Mouse (Mus musculus) right cerebral cortex, postnatal 4 days (tissue): Measurements from ENCODE around the gene Arhgef25.

Experiments used
- DNase-seq: peaks from one replicate; pipeline ENCODE4 v3.0.0-alpha.2; 2022

Arhgef25 gene

DNA sequence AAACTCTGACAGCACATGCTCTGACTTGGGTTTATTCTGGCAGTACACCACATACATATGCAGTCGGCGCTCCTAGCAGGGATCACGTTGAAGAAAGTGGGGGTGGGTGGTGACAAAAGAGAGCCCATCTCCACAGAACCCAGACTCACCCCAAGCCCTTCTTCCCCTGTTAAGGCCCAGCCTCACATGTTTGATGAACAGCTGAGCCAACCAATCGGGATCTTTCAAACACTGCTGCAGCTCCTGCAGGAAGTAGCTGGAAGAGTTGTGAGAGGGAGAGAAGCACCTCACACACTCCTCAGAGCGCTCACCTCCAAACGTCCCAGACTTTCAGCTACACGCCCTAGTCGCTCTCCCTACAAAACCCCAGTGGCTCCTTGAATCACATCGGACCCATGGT, 4.8 kb downstream of the Arhgef25 start:
- peak; percentile 56 for DNase-seq

DNA sequence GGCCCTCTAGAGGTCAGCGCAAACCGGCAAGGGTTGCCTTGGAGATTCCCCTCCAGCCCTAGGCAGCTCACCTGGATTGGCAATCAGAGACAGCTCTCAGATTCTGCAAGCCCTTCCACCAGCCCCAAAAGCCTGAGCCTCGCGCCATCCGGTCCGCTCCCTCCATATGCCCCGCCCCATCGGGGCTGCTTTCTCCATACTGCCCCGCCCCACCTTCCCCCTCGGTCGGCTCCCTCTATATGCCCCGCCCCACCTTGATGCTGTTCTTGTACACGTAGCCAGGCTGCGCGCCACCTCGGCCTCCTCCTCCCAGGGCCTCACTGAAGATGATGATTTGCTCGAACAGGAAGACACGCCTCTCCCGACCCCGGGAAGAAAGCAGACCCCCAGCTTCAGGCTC, 6.1 kb downstream of the Arhgef25 start:
- no peak for DNase-seq

DNA sequence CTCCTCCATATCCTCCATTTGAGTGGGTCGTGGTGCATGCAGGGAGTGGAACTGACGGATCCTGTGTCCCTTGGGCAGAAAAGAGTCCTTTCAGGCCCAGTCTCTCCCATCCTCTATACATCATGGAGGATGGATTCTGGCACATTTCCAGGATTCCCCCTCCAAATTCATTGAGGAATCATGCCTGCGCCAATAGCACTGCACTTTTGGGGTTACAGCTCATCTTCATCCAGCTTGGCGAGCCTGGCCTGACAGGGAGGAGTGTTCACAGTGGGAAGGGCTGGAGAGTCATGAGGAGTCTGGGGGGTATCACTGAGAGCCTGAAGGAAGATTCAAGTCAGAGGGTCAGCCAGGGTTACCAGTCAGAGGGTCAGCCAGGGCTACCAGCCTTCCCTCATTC, 7.3 kb downstream of the Arhgef25 start:
- DNase-seq, result no peak

DNA sequence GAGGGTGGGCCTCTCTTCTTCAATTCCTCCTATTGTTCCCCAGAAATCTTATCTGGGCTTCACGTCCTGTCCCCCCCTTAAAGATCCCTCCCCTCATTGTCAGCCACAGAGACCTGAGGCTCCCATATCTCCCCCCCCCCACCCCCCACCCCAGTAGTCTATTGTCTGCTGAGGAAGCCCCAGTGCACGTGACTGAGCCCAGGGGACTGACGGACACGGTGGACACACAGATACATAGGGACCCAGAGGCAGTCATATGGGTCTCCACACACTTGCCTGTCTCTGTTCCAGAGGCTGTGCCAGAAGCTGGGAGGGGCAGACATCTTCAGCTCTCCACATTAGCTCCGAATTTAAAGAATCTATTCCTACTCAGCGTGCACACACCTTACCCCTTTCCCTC, 8.3 kb downstream of the Arhgef25 start:
- no peak for DNase-seq

DNA sequence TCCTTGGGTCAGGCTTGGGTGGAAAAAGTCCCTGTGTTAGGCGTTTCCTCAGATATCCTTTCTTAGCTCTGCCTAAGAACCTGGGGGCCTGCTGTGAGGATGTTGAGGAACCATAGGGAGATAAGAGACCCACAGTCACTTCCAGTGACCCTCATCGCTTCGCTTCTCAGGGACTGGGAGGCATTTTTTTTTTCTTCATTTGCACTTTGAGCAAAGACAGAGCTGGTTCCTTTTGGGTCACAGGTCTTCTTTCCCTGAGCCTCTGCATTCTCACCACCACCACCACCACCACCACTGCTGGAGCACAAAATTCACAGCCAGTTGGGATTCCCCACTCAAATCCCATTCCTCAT, 9.2 kb downstream of the Arhgef25 start:
- DNase-seq, result no peak

DNA sequence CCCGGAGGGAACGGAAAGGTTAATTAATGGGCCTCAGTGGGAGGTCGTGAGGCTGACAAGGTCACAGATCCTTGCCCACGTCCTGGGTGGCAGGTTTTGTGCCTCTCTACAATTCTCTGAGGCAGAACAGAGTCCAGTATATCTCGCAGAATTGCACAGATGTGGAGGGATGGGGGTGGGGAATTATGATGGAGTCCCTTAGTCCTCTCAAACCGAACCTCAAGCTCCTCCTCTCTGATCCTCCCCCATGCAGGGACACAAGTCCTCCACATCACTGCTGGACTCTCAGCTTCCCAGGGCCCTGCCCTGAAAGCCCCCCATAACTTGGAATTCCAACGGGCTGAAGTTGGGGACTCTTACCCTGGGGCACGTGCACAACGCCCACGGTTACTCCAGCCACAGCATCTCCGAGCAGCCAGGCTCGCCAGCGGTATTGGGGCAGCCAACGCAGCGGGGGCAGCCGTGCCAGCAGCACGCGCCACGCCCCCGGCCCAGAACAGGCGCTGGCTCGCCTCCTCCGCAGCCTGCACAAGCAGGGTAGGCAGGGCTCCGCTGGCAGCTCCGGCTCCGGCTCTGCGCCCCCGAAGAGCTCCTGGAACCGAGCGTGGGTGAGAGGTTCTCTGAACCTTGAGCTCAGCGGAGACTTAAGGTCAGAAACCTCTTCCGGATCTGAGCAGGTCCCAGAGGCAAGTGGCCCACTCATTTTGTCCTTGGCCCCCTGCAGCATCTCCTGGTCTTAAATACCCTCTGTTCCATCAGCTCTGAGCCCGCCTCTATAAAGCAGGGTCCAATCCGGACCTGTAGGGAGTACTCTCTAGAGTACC, 9.8 kb downstream of the Arhgef25 start, which contains the start of gene Slc26a10:
Slc26a10 (minus strand) TSS at position 775 of the 824 bp plus-strand sequence.
- DNase-seq, result no peak

DNA sequence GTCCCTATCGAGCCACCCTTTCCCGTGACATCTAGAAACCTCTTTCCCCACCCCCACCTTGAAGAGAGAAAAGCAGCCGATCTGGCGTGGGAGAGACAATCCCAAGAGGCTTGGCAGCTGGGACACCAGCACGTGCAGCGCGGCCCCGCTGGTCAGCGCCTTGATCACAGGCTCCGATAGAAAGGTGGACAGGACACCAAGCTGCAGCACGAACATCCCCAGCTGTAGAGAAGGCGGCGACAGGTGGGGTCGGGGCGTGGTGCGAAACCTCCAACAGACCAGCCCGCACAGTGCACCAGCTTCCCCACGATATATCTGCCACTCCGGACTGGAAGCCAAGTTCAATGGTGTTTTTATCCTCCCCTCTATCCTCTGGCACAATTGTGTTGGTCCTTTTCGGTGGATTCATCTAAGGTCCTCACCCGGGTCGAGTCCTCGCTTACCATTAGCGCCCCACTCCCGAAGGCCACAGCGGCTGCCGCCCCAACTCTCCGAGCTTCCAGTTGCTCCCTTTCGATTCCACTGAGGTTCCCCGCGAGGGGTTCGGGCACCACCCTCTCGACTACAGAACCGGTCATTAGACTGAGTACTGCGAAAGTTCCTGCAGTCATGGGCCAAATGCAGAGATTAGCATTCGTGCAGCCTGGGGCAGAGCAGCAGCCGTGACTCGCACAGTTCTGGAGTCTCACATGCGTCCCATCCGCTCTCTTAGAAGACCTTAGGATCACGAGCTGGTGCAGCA, 11.4 kb downstream of the Arhgef25 start:
- no peak for DNase-seq

DNA sequence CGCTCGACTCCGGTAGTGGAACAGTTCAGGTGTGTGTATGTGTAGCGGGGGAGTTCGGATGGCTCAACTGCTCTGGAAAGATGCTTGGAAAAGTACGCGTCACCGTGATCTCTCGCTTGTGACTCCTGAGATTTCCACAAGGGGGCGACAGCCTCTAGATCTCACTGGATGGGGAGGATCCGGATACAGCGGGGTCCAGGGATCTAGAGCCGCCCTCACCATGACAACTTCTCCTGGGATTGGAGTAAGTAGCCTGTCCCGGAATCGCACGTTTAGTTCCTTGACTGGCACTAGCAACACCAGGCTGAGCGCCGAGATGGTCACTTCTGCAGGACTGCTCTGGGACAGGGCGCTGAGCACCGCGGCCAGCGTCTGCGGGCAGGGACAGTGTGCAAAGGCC, 12.2 kb downstream of the Arhgef25 start:
- peak; percentile 78 for DNase-seq

DNA sequence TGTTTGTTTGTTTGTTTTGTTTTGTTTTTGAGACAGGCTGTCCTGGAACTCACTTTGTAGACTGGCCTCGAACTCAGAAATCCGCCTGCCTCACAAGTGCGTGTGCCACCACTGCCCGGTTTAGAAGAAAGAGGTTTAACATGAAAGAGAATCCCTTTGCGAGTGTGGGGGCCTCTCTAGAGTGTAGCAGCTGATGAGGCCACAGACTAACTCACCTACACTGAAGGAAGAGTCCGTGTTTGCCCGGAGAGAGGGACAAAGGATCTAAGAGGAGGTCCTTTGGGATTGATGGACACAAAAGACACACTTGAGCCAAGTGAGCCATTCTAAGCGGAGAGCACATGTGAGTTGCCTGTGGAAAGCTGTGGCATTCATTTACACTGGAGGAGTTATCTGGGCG, 12.6 kb downstream of the Arhgef25 start:
- no peak for DNase-seq

DNA sequence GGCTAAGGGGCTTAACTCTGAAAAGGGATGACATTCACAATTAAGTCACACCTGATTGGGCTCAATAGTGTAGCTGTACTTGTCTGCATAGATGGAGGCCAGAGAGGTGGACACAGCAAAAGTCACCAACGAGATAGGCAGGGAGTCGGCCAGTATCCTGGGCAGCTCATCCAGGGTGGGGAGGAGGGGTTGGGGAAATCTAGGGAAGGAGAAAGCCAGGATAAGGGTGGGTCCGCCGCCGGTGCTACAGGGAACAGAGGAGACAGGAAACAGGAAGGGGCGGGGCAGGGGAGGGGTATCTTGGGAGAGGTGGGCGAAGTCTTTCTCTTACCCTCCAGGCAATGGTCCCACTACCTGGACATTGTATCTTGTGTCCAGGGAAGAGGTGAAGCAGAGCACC, 13.1 kb downstream of the Arhgef25 start:
- DNase-seq, result no peak

DNA sequence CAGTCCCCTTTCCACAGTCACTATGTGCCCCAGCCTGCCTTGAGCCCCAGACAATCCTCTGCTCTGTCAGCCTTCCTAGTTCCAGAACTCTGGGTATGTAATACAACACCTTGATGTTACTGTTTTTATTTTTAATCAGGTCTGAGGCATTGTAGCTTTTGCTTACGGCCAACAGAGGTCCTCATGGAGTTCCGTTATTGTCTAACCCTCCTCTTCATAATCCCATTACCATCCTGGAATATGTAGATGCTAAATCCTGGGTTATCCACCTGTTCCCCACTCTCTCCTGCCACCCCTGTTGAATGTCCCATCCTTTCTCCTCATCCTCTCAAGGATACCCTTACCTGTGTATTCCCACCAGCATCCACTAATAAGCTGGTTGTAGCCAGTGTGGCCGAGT, 13.7 kb downstream of the Arhgef25 start:
- no peak for DNase-seq

DNA sequence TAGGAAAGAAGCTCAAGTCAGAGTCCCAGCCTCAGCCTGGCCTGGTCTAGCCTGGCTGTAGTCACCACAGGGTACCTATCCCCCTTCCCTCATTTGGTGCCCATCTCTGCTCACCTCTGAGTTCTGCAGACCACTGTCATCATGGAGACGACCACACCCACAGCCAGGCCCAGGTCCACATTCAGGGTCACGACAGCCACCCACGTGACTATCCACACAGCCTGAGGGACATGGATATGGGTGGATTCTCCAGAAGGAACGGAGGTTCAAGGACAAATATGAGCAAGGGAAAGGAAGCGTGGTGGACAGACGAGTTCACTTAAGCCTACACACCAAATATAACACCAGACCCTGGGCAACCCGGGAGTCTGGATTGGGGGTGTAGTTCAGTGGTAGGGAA, 15.7 kb downstream of the Arhgef25 start:
- no peak for DNase-seq

DNA sequence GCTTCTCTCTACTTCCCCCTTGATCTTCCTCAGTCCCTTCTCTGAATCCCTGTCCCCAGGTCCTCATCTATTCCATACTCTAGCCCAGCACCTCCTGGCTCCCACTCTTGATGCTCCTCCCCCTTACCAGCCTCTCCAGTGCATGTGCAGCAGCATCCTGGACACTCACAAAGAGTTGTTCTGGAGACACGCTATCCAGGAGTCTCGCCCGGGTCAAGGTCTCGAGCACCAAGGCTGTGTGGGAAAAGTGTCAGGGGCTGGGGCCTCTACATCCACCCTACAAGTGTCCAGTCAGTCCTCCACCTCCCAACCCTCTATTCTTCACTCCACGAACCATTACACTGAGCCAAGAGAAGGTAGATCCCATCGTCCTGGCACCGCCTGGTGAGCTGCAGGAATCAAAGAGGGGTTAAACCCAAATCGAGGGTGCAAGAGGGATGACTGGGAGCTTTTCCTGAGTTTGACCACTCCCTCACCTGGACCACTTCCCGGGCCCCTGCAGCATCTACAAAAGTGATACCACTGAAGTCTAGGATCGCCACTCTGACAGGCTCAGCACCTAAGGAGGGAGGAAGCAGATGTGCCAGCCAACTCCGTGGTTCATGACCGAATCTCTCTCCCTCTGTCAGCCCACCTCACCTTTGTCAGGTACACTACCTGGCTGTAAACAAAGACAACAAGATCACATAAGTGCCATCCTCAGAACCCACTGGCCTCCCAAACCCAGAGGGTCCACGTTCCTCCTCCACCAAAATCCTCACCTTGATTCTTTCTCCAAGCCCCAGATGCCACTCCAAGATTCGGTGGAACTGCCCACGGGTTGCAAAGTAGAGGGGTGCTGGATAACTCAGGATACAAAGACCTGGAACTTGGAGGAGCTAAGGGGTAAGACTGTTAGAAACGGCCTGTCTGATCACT, 16.5 kb downstream of the Arhgef25 start:
- DNase-seq, result peak; percentile 5

DNA sequence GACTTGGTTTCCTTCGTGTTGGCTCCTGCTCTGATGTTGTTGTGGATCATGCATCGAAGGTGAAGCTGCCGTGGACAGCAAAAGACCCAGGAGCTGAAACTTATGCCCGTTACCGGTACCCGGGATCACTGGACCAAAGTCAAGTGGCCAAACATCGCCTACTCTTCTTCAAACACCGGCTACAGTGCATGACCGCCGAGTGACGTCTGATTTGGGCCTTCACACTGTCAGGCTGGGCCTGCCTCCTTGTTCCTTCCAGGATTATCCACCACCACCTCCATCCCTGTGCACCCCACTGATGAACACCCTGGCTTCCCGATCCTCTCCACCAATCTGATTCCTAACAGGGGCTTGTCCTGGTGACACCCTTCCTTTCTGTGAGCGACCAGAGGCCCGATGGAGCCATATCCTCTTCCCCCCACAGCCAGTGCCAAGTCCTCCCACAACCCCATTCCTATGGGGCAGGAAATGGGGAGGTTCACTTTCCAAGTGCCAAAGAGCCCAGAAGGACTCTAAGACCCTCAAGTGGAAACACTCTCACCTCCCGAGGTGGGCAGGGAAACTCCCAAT, 18.2 kb downstream of the Arhgef25 start:
- DNase-seq, result no peak

DNA sequence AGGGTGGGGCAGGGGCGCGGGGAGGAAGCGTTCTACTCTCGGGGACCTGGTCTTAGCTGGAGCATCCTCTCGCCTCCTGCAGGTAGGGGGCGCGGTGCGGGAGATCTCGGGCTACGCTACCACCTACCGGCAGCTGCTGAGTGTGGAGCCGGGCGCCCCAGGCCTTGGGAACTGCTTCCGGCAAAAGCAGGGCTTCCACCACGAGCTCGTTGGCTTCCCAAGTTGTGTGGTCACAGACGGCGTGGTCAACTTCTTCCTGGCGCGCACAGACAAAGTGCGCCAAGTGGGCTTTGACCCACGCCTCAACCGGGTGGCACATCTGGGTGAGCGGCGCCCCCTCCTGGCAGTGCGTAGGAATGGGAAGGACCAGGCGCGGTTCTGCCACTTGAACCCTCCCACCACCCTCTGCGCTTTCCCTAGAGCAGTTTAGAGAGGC, 19.0 kb downstream of the Arhgef25 start:
- DNase-seq, result peak; percentile 72

DNA sequence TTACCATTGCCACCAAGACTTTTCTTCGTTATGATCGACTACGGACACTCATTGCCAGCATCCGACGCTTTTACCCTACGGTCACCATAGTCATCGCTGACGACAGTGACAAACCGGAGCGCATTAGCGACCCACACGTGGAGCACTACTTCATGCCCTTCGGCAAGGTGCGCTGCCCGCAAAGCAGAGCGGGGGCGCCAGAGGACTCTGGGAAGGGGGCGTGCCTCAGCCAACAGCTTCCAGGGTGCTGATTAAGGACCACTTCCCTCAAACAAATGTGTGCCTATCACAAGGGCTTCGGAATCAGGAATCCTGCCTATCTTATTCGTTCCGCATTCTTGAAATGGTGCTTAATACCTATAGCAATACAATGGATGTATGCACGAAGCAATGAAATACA, 19.9 kb downstream of the Arhgef25 start:
- peak; percentile 53 for DNase-seq

DNA sequence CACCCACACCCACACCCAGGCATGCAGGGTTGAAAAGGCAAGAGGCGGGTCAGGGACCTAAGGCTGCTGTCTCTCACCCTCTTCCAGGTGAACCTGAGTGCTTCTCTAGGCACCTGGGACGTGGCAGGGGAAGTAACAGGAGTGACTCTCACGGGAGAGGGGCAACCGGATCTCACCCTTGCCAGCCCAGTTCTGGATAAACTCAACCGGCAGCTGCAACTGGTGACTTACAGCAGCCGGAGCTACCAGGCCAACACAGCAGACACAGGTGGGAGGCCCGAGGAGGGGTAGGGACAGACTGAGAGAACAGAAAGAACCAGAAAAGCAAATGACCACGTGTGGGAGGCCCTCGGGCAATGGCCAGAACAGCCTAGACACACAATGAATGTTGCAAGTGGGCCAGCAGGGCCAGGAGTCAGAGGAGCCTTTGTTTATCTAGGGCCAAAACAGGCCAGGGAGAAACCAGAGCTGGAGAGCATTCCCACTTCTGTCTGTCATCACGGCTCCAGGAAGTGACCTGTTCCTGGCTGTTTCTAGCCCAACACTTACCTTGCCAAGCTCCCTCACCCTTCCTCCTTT, 22.2 kb downstream of the Arhgef25 start:
- DNase-seq, result no peak

DNA sequence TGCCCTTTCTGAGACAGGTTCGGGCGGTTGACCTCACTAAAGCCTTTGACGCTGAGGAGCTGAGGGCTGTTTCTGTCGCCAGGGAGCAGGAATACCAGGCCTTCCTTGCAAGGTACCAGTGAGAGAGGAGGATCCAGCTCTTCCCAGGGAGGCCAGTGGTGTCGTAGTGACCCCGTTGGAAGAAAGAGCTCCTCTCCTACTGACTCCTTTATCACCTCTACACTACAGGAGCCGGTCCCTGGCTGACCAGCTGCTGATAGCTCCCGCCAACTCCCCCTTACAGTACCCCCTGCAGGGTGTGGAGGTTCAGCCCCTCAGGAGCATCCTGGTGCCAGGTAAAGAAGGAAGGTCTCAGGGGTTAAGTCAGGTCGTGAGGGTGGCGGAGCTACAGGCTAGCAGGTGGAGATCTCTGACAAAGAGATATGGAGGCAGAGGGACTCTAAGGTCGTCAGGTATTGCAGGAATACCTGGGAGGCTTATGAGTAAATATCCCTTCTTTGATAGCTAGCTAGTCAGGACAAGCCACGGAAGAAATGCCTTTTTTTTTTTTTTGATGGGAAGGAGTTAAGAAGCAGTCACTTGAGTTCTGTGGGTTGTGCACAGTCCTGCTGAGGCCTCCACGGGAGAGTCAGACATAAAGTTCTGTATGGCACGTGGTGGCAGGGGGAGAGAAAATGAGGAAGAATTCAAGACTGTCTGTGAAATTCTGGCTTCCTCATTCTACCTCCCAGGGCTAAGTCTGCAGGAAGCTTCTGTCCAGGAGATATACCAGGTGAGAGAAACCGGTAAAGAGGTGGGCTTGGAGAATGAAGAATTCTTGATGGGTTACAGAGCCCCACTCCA, 22.9 kb downstream of the Arhgef25 start:
- DNase-seq, result peak; percentile 3

DNA sequence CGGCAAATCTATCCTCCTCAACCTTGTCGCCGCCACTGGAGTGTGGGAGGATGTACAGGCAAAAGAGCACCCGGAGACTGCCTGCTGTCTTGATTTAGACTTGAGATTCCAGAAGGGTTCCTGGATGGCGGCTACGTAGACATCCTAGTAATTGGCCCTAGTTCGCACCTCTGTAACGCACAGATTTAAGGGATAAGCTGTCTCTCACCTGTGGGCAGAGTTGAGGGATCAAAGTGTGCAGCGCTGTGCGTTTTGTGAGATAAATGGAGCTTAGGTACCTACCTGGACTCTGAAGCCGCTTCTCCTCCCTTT, 23.5 kb downstream of the Arhgef25 start:
- no peak for DNase-seq

DNA sequence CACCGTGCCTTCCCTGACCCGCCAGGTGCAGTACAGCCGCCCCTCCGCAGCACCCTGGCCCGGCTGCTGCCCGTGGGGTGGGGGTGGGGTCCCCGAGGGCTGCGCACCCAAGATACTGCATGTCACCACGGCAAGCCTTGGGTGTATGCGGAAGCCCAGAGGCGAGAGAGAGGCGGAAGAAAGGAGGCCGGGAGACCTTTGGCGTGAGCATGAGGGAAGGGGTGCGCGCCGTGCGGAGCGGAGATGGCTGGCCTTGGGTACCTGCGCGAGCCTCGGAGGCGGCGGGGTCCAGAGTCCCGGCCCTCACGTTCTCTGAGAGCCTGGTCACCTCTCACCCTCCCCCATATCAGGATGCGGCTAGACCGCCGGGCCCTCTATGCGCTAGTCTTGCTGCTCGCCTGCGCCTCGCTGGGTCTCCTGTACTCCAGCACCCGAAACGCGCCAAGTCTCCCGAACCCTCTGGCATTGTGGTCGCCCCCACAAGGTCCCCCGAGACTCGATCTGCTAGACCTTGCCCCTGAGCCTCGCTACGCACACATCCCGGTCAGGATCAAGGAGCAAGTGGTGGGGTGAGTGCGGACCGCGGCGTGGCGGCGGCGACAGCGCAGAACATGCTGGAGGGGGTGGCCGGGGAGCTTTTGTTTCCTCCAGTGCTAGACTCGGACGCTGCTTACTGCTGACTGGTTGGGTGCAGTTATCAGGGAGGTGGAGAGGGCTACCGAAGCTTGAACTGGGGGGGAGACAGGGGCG, 24.1 kb downstream of the Arhgef25 start:
- DNase-seq, result peak; percentile 57

DNA sequence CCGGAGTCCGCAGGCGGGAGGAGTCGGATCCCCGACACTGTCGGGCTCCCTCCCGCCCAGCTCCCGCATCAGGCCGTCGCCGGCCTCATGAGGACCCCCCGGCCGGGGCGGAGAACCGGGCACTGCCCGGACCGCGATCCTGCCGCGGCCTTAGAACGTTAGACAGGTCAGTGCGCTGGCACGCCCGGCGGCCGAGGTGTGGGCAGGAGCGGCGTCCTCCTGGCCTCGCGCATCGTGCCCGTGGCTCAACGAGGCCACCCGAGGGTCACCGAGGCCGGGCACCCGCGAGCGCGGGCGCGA, 24.6 kb downstream of the Arhgef25 start:
- DNase-seq, result no peak
